8 mouse cellular contexts compared by ENCODE assay signal in genomic region chr4:126301584-126302309, GRCm38 (mm10). TPM values are rescaled to one million over a fixed set of nuclear protein-coding genes. Genes with fewer than 3 reads are reported as not detected.
DNase-seq lines count a peak whose midpoint lies in the region; ATAC-seq lines count a peak whose summit lies in the region.

No protein-coding gene starts in this region.

- H3K36me3 ChIP-seq in heart, embryonic 11.5 days (ENCODE audit: control insufficient read depth, insufficient read depth, low read length): no peaks in the 10 kb centered on the region; the same call in 1 of the 2 replicates
- H3K36me3 ChIP-seq in forebrain, embryonic 16.5 days (ENCODE audit: control insufficient read depth, insufficient read depth): no peaks in the 10 kb centered on the region
- H3K36me3 ChIP-seq in midbrain, embryonic 11.5 days (ENCODE audit: control insufficient read depth, insufficient read depth, low read length): no peaks in the 10 kb centered on the region

- peak overlapping the region; percentile 66 for H3K4me2 ChIP-seq in heart, embryonic 11.5 days
- peak overlapping the region; percentile 25 for H3K4me2 ChIP-seq in forebrain, embryonic 16.5 days (ENCODE audit: low read length)
- H3K4me2 ChIP-seq in midbrain, embryonic 11.5 days: peak overlapping the region; percentile 21; the same call in 1 of the 2 replicates

- no peaks in the 10 kb centered on the region for H3K9me3 ChIP-seq in heart, embryonic 11.5 days (replicated peaks; ENCODE audit: control insufficient read depth, low read length)
- 0 out of 2 replicates have a peak, but pooled peaks cover 2% of the 10 kb centered on the region for H3K9me3 ChIP-seq in forebrain, embryonic 16.5 days (ENCODE audit: control insufficient read depth, low read length)
- peaks cover 3% of the 10 kb centered on the region; the same call in 1 of the 2 replicates for H3K9me3 ChIP-seq in midbrain, embryonic 11.5 days (ENCODE audit: control insufficient read depth, low read length)

- peak overlapping the region; percentile 40 for H3K4me3 ChIP-seq in heart, embryonic 11.5 days (ENCODE audit: low read depth, low read length)
- H3K4me3 ChIP-seq in brown adipose tissue, adult 24 weeks (ENCODE audit: insufficient read depth, low read depth, low read length): peak overlapping the region; percentile 13; the same call in 1 of the 2 replicates
- H3K4me3 ChIP-seq in forebrain, embryonic 16.5 days (replicated peaks; ENCODE audit: low read length): peak overlapping the region; percentile 14
- H3K4me3 ChIP-seq in midbrain, embryonic 11.5 days (ENCODE audit: low read depth, low read length): peak overlapping the region; percentile 10; the same call in 1 of the 2 replicates

- H3K27me3 ChIP-seq in heart, embryonic 11.5 days (ENCODE audit: control insufficient read depth, insufficient read depth, low read length): peaks cover 65% of the 10 kb centered on the region
- peaks cover 46% of the 10 kb centered on the region for H3K27me3 ChIP-seq in forebrain, embryonic 16.5 days (replicated peaks; ENCODE audit: control insufficient read depth, insufficient read depth, low read length)
- H3K27me3 ChIP-seq in midbrain, embryonic 11.5 days (ENCODE audit: control insufficient read depth, insufficient read depth, low read length): peaks cover 58% of the 10 kb centered on the region

- intact Hi-C loops in heart, postnatal 10 days (cut with DNase I): no loop called here
- intact Hi-C loops in gastrocnemius, postnatal 36 days (cut with DNase I): no loop called here

- peak overlapping the region; percentile 28; the same call in 1 of the 2 replicates for H3K9ac ChIP-seq in heart, embryonic 11.5 days (ENCODE audit: low read depth, low read length)
- H3K9ac ChIP-seq in forebrain, embryonic 16.5 days (replicated peaks; ENCODE audit: low read depth, low read length): no peak overlapping the region
- H3K9ac ChIP-seq in midbrain, embryonic 11.5 days (ENCODE audit: low read length): no peak overlapping the region

- H3K4me1 ChIP-seq in heart, embryonic 11.5 days (ENCODE audit: control insufficient read depth, insufficient read depth, low read length): peaks cover 16% of the 10 kb centered on the region
- H3K4me1 ChIP-seq in brown adipose tissue, adult 24 weeks (ENCODE audit: control insufficient read depth, insufficient read depth, insufficient read length, low read length): peaks cover 4% of the 10 kb centered on the region; the same call in 1 of the 2 replicates
- H3K4me1 ChIP-seq in forebrain, embryonic 16.5 days (replicated peaks; ENCODE audit: control insufficient read depth, insufficient read depth, low read length): peaks cover 14% of the 10 kb centered on the region
- peaks cover 9% of the 10 kb centered on the region; the same call in 1 of the 2 replicates for H3K4me1 ChIP-seq in midbrain, embryonic 11.5 days (ENCODE audit: control insufficient read depth, insufficient read depth, low read length)

- ATAC-seq in heart, embryonic 11.5 days (replicated peaks; ENCODE audit: insufficient number of reproducible peaks, low FRiP score, low TSS enrichment): no peak
- no peak for ATAC-seq in forebrain, embryonic 16.5 days
- no peak for ATAC-seq in midbrain, embryonic 11.5 days (ENCODE audit: low FRiP score)

- no peak overlapping the region for H3K27ac ChIP-seq in heart, embryonic 11.5 days (ENCODE audit: low read depth, low read length)
- no peak overlapping the region for H3K27ac ChIP-seq in brown adipose tissue, adult 24 weeks (replicated peaks; ENCODE audit: low read depth, low read length)
- no peak overlapping the region for H3K27ac ChIP-seq in forebrain, embryonic 16.5 days (ENCODE audit: low read length)
- no peak overlapping the region for H3K27ac ChIP-seq in midbrain, embryonic 11.5 days (ENCODE audit: low read depth, low read length)

- 4% methylated on average over 27 of the region's 27 CpGs for WGBS in heart, embryonic 11.5 days (ENCODE audit: insufficient replicate concordance)
- WGBS in forebrain, embryonic 16.5 days: 6% methylated on average over 27 of the region's 27 CpGs
- WGBS in midbrain, embryonic 11.5 days: 5% methylated on average over 27 of the region's 27 CpGs

- no peak for DNase-seq in heart, postnatal 10 days
- peak; percentile 93 for DNase-seq in midbrain, embryonic 11.5 days (ENCODE audit: low spot score, missing footprints)
- DNase-seq in gastrocnemius, postnatal 36 days: no peak
- DNase-seq in spleen, postnatal 14 days (ENCODE audit: low spot score in 2 of 2): no peak
- DNase-seq in adrenal gland, adult 18-20 months (ENCODE audit: low spot score in 2 of 2): no peak

RNA-seq across cellular contexts. Expression of gene Col8a2, which starts 15.2 kb away (rescaled TPM):
- 2.0 and 3.0 TPM in 2 replicates for polyA plus RNA-seq in heart, embryonic 11.5 days (2014; fragmentation: Nextera tagmentation; extraction: Ambion mirVana)
- total RNA-seq in heart, postnatal 10 days (2021): 1 to 10 TPM; 1.8 to 2.1 TPM
- not detected in 2 replicates for polyA plus RNA-seq in brown adipose tissue, adult 24 weeks (2012; ENCODE audit: insufficient read depth, insufficient read length, missing spikeins)
- polyA plus RNA-seq in forebrain, embryonic 16.5 days (2015; fragmentation: Nextera tagmentation; extraction: Ambion mirVana): 2.1 and 3.6 TPM in 2 replicates
- 9.1 and 9.5 TPM in 2 replicates for polyA plus RNA-seq in midbrain, embryonic 11.5 days (2014; fragmentation: Nextera tagmentation; extraction: Ambion mirVana)
- total RNA-seq in gastrocnemius, postnatal 36 days (2021): 1 to 10 TPM; 1.6 to 2.2 TPM
- total RNA-seq in adrenal gland, adult 18-20 months (2021): 1 to 10 TPM; 2.6 to 2.8 TPM

RNA-seq across cellular contexts. Expression of gene Adprhl2, which starts 19.8 kb away (rescaled TPM):
- polyA plus RNA-seq in heart, embryonic 11.5 days (2014; fragmentation: Nextera tagmentation; extraction: Ambion mirVana): 28.8 and 30.1 TPM in 2 replicates
- total RNA-seq in heart, postnatal 10 days (2021): 10 to 100 TPM; 17.0 to 18.9 TPM
- polyA plus RNA-seq in brown adipose tissue, adult 24 weeks (2012; ENCODE audit: insufficient read depth, insufficient read length, missing spikeins): 14.8 and 15.4 TPM in 2 replicates
- 81.7 and 88.1 TPM in 2 replicates for polyA plus RNA-seq in forebrain, embryonic 16.5 days (2015; fragmentation: Nextera tagmentation; extraction: Ambion mirVana)
- polyA plus RNA-seq in midbrain, embryonic 11.5 days (2014; fragmentation: Nextera tagmentation; extraction: Ambion mirVana): 36.4 and 45.0 TPM in 2 replicates
- 1 to 10 TPM; 7.6 to 7.8 TPM for total RNA-seq in gastrocnemius, postnatal 36 days (2021)
- total RNA-seq in adrenal gland, adult 18-20 months (2021): 10 to 100 TPM; 31.0 to 31.2 TPM

RNA-seq across cellular contexts. Expression of gene Tekt2, which starts 23.7 kb away (rescaled TPM):
- 0.96 and 1.5 TPM in 2 replicates for polyA plus RNA-seq in heart, embryonic 11.5 days (2014; fragmentation: Nextera tagmentation; extraction: Ambion mirVana)
- under 1 TPM; 0.69 to 0.74 TPM for total RNA-seq in heart, postnatal 10 days (2021)
- polyA plus RNA-seq in brown adipose tissue, adult 24 weeks (2012; ENCODE audit: insufficient read depth, insufficient read length, missing spikeins): not detected in 2 replicates
- 15.1 and 15.3 TPM in 2 replicates for polyA plus RNA-seq in forebrain, embryonic 16.5 days (2015; fragmentation: Nextera tagmentation; extraction: Ambion mirVana)
- polyA plus RNA-seq in midbrain, embryonic 11.5 days (2014; fragmentation: Nextera tagmentation; extraction: Ambion mirVana): 1.8 and 2.2 TPM in 2 replicates
- total RNA-seq in gastrocnemius, postnatal 36 days (2021): under 1 TPM; 0.46 to 0.59 TPM
- total RNA-seq in adrenal gland, adult 18-20 months (2021): 1 to 10 TPM; 2.8 to 4.5 TPM

RNA-seq across cellular contexts. Expression of gene Trappc3, which starts 39.6 kb away (rescaled TPM):
- 11.0 and 28.0 TPM in 2 replicates for polyA plus RNA-seq in heart, embryonic 11.5 days (2014; fragmentation: Nextera tagmentation; extraction: Ambion mirVana)
- 10 to 100 TPM; 50.8 to 54.0 TPM for total RNA-seq in heart, postnatal 10 days (2021)
- polyA plus RNA-seq in brown adipose tissue, adult 24 weeks (2012; ENCODE audit: insufficient read depth, insufficient read length, missing spikeins): 73.3 and 97.6 TPM in 2 replicates
- 179 and 192 TPM in 2 replicates for polyA plus RNA-seq in forebrain, embryonic 16.5 days (2015; fragmentation: Nextera tagmentation; extraction: Ambion mirVana)
- polyA plus RNA-seq in midbrain, embryonic 11.5 days (2014; fragmentation: Nextera tagmentation; extraction: Ambion mirVana): 37.1 and 38.9 TPM in 2 replicates
- 10 to 100 TPM; 15.9 to 17.9 TPM for total RNA-seq in gastrocnemius, postnatal 36 days (2021)
- total RNA-seq in adrenal gland, adult 18-20 months (2021): 10 to 100 TPM; 89.7 to 92.1 TPM

RNA-seq across cellular contexts. Expression of gene Map7d1, which starts 45.6 kb away (rescaled TPM):
- polyA plus RNA-seq in heart, embryonic 11.5 days (2014; fragmentation: Nextera tagmentation; extraction: Ambion mirVana): 37.0 and 44.6 TPM in 2 replicates
- total RNA-seq in heart, postnatal 10 days (2021): 100 to 1,000 TPM; 214 to 239 TPM
- 27.0 and 28.4 TPM in 2 replicates for polyA plus RNA-seq in brown adipose tissue, adult 24 weeks (2012; ENCODE audit: insufficient read depth, insufficient read length, missing spikeins)
- 64.7 and 68.7 TPM in 2 replicates for polyA plus RNA-seq in forebrain, embryonic 16.5 days (2015; fragmentation: Nextera tagmentation; extraction: Ambion mirVana)
- 61.8 and 68.7 TPM in 2 replicates for polyA plus RNA-seq in midbrain, embryonic 11.5 days (2014; fragmentation: Nextera tagmentation; extraction: Ambion mirVana)
- total RNA-seq in gastrocnemius, postnatal 36 days (2021): 100 to 1,000 TPM; 165 to 207 TPM
- 10 to 100 TPM; 56.3 to 63.1 TPM for total RNA-seq in adrenal gland, adult 18-20 months (2021)
